Mouse (Mus musculus) bone marrow, adult 2 months (tissue): Measurements from ENCODE around the gene Sel1l3.

ENCODE experiments used
- CTCF ChIP-seq: fragments of 200-500 bp; IDR thresholded peaks from 2 replicates; pipeline ENCODE4 v1.5.1; 2011; ENCODE audit warnings: low read length, control low read depth; ENCODE audit not compliant: control insufficient read depth, insufficient read depth
- POLR2A ChIP-seq: fragments of 200-500 bp; IDR thresholded peaks from 2 replicates; pipeline ENCODE4 v1.6.1; 2011; ENCODE audit warnings: low read depth, mild to moderate bottlenecking, control low read depth, low read length, borderline replicate concordance; ENCODE audit not compliant: control insufficient read depth

- TF ChIP-seq CTCF = no peak
- no peak for TF ChIP-seq POLR2A
Measured at GRCm38 (mm10) chr5:53161506-53162186, 52.1 kb downstream of the Sel1l3 start.
